Mouse (Mus musculus): ENCODE measurements around the gene Oas1c. TPM values are rescaled to one million over a fixed set of nuclear protein-coding genes. Genes with fewer than 3 reads are reported as not detected.

Oas1c gene
- 1.1 and 1.9 TPM in 2 replicates for polyA plus RNA-seq (2012; rRNA removed)

GRCm38 (mm10) chr5:120811951-120812819, at the start of gene Oas1c:
Gene Oas1c, minus strand, starts transcription at chr5:120812514.

GRCm38 (mm10) chr5:120861121-120861520, 48.8 kb upstream of the Oas1c start, which contains the start of gene Oas1h:
Gene Oas1h, plus strand, starts transcription at chr5:120861421.

GRCm38 (mm10) chr5:120847067-120847466, 34.8 kb upstream of the Oas1c start, which contains the start of gene Oas1f:
Gene Oas1f, plus strand, starts transcription at chr5:120847367.

GRCm38 (mm10) chr5:120795480-120796034, 16.8 kb downstream of the Oas1c start, which contains the start of gene Oas1e:
Gene Oas1e, minus strand, starts transcription at chr5:120795530.

GRCm38 (mm10) chr5:120777478-120777877, 34.8 kb downstream of the Oas1c start, which contains the start of gene Oas3:
Gene Oas3, minus strand, starts transcription at chr5:120777661.

Other genes starting within 250 kb of the Oas1c start
- gene Tpcn1, start 223.8 kb downstream of the Oas1c start, polyA plus RNA-seq (2012; rRNA removed): 17.3 and 22.1 TPM in 2 replicates
- gene Iqcd, start 223.5 kb downstream of the Oas1c start, polyA plus RNA-seq (2012; rRNA removed): 0.09 and 0.11 TPM in 2 replicates
- gene Rita1, start 199.9 kb downstream of the Oas1c start, polyA plus RNA-seq (2012; rRNA removed): 22.2 and 28.6 TPM in 2 replicates
- 17.6 and 22.7 TPM in 2 replicates for gene Ddx54, start 199.8 kb downstream of the Oas1c start, polyA plus RNA-seq (2012; rRNA removed)
- gene Cfap73, start 178.3 kb downstream of the Oas1c start, polyA plus RNA-seq (2012; rRNA removed): not detected in 2 replicates
- gene Rasal1, start 163.7 kb downstream of the Oas1c start, polyA plus RNA-seq (2012; rRNA removed): 2.4 and 2.5 TPM in 2 replicates
- 3.1 and 5.5 TPM in 2 replicates for gene Dtx1, start 100.6 kb downstream of the Oas1c start, polyA plus RNA-seq (2012; rRNA removed)
- gene Oas2, start 62.7 kb downstream of the Oas1c start, polyA plus RNA-seq (2012; rRNA removed): 4.3 and 7.3 TPM in 2 replicates
- 2.0 and 2.5 TPM in 2 replicates for gene Oas3, start 34.9 kb downstream of the Oas1c start, polyA plus RNA-seq (2012; rRNA removed)
- gene Oas1e, start 17.0 kb downstream of the Oas1c start, polyA plus RNA-seq (2012; rRNA removed): 0.11 TPM in 1 of 2 replicates, not detected in the other
- not detected in 2 replicates for gene Oas1f, start 34.9 kb upstream of the Oas1c start, polyA plus RNA-seq (2012; rRNA removed)
- not detected in 2 replicates for gene Oas1h, start 48.9 kb upstream of the Oas1c start, polyA plus RNA-seq (2012; rRNA removed)
- gene Oas1g, start 75.1 kb upstream of the Oas1c start, polyA plus RNA-seq (2012; rRNA removed): 8.6 and 10.4 TPM in 2 replicates
- gene Oas1a, start 95.0 kb upstream of the Oas1c start, polyA plus RNA-seq (2012; rRNA removed): 14.3 and 16.5 TPM in 2 replicates
- gene Oas1d, start 102.0 kb upstream of the Oas1c start, polyA plus RNA-seq (2012; rRNA removed): not detected in 2 replicates
- gene Rph3a, start 197.6 kb upstream of the Oas1c start, polyA plus RNA-seq (2012; rRNA removed): 0.03 TPM in 2 replicates